Mouse (Mus musculus): ENCODE data around the gene Tbc1d24. TPM values are rescaled to one million over a fixed set of nuclear protein-coding genes. Genes with fewer than 3 reads are reported as not detected.
"Not testable (repeated sequence)": the region's sequence is repeated elsewhere in the genome, so short reads cannot be mapped to it uniquely, and the experiment has no call there.

Gene Tbc1d24
- total RNA-seq, 1 experiment from 2014 or later = 1.0 TPM

- no peak for ATAC-seq (replicated peaks; ENCODE audit: insufficient number of reproducible peaks, low FRiP score, low TSS enrichment, poor library complexity, severe bottlenecking)
Observed at GRCm38 (mm10) chr17:24161466-24161865, 43.9 kb downstream of the Tbc1d24 start.

- no peak for ATAC-seq (replicated peaks; ENCODE audit: insufficient number of reproducible peaks, low FRiP score, low TSS enrichment, poor library complexity, severe bottlenecking)
Observed at GRCm38 (mm10) chr17:24157526-24157925, 47.8 kb downstream of the Tbc1d24 start.

- ATAC-seq (replicated peaks; ENCODE audit: insufficient number of reproducible peaks, low FRiP score, low TSS enrichment, poor library complexity, severe bottlenecking) = no peak
Observed at GRCm38 (mm10) chr17:24157121-24157520, 48.2 kb downstream of the Tbc1d24 start.

- ATAC-seq (replicated peaks; ENCODE audit: insufficient number of reproducible peaks, low FRiP score, low TSS enrichment, poor library complexity, severe bottlenecking) = no peak
Observed at GRCm38 (mm10) chr17:24156394-24156793, 49.0 kb downstream of the Tbc1d24 start.

- ATAC-seq (replicated peaks; ENCODE audit: insufficient number of reproducible peaks, low FRiP score, low TSS enrichment, poor library complexity, severe bottlenecking) = no peak
Observed at GRCm38 (mm10) chr17:24155742-24156141, 49.6 kb downstream of the Tbc1d24 start.

DNA sequence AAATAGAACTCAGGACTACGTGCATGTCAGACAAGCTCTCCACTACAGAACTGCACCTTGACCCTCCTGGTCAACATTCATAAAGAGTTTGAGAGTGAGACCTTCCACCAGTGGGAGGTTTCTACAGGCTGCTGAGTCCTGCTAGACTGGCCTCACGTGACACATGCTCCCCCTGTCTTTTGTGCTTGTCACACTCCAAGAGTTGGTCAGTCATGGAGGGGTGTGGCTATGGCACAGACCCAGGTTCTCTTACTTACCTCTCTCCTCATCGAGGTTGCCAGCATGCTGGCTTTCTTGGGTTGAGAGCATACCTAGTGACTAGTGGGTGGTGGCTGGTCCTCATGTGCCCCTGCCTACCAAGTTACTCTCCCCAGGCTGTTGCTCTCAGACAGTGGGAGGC lies 50.9 kb downstream of the Tbc1d24 start:
- no peak for ATAC-seq (replicated peaks; ENCODE audit: insufficient number of reproducible peaks, low FRiP score, low TSS enrichment, poor library complexity, severe bottlenecking)

DNA sequence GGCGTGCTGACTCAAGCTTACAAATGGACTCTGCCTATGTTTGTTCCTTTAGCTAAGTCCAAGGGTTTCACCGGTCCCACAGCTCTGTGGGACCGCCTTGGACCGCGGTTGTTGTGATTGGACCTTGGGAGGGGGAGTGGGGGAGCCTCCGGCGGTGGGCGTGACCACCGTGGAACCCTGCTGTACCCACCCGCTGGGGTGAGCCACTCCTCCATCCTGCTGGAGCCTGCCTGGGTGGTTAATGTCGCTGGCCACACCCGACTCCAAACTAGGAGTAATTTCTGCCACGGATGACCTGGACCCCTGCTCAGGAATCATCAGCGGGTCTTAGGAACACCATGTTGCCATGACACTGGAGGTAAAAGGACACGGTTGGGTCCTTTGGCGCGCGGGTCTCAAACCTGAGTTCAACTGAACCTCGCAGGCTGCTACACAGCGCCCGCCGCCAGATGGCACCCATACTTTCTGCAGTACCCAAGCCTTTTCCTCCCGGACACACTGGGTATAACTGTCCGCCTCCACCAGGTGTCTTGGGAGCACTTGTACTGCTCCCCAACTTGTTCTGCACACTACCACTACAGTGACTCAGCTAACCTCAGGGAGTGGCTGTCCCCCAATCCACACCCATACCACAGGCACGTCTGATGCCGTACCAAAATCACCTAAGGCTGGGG lies 53.3 kb downstream of the Tbc1d24 start:
- ATAC-seq (replicated peaks; ENCODE audit: insufficient number of reproducible peaks, low FRiP score, low TSS enrichment, poor library complexity, severe bottlenecking) = peak; percentile 92

DNA sequence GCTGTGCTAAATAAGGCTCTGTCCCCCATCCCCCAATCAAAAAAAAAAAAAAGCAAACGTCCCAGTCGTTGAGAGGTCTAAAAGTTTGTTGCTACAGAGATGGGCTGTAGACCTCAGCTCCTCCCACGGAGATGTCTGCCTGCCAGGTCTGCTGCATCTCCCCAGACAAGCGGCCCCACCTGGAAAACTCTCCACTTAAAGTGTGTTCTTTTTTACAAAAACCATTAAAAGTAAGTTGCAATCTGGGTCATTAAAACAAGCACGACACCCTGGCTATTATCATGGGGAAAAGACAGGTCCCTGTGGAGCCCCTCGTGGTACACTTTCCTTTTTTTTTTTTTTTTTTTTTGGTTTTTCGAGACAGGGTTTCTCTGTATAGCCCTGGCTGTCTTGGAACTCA lies 54.0 kb downstream of the Tbc1d24 start:
- no peak for ATAC-seq (replicated peaks; ENCODE audit: insufficient number of reproducible peaks, low FRiP score, low TSS enrichment, poor library complexity, severe bottlenecking)

GRCm38 (mm10) chr17:24150824-24151223 lies 54.5 kb downstream of the Tbc1d24 start, which contains the start of gene Pdpk1:
Pdpk1 (minus strand) TSS chr17:24150924.
- no peak for ATAC-seq (replicated peaks; ENCODE audit: insufficient number of reproducible peaks, low FRiP score, low TSS enrichment, poor library complexity, severe bottlenecking)

DNA sequence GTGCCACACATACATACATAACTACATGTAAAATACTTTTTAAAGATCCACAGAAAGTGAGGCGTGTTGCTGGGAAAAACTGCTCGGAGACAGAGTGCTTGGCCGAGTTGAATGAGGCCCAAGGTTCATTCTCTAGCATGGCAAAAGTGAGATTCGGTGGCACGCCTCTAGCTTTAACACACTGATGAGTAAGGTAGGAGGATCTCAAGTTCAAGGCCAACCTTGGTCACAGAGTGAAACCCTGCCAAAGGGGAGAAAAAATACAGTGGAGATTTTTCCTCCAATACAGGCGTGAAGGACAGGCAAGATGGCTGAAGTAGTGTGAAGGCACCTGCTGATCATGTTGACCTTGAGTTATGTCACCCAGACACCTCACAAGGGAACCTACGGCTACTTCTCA lies 55.9 kb downstream of the Tbc1d24 start:
- ATAC-seq (replicated peaks; ENCODE audit: insufficient number of reproducible peaks, low FRiP score, low TSS enrichment, poor library complexity, severe bottlenecking) = no peak

DNA sequence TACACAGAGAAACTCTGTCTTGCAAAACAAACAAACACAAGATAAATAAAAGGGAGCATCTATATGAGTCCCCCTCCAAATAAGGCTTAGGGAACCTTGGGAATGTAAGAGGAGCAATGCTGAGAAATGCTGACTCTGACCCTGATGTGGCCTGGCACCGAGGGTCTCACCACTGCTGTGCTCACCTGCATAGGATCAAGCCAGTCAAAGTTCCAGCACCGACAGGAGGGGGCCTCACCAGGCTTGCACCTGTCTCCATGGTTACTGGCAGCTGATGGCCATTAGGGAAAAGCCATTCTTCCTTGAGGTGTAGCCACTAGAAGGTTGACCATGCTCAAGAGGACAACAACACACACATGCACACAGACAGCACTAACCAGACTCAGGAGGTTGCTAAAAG lies 62.5 kb downstream of the Tbc1d24 start:
- ATAC-seq (replicated peaks; ENCODE audit: insufficient number of reproducible peaks, low FRiP score, low TSS enrichment, poor library complexity, severe bottlenecking) = no peak

- peak; percentile 92 for ATAC-seq (replicated peaks; ENCODE audit: insufficient number of reproducible peaks, low FRiP score, low TSS enrichment, poor library complexity, severe bottlenecking)
Observed at GRCm38 (mm10) chr17:24141425-24141920, 63.9 kb downstream of the Tbc1d24 start.

DNA sequence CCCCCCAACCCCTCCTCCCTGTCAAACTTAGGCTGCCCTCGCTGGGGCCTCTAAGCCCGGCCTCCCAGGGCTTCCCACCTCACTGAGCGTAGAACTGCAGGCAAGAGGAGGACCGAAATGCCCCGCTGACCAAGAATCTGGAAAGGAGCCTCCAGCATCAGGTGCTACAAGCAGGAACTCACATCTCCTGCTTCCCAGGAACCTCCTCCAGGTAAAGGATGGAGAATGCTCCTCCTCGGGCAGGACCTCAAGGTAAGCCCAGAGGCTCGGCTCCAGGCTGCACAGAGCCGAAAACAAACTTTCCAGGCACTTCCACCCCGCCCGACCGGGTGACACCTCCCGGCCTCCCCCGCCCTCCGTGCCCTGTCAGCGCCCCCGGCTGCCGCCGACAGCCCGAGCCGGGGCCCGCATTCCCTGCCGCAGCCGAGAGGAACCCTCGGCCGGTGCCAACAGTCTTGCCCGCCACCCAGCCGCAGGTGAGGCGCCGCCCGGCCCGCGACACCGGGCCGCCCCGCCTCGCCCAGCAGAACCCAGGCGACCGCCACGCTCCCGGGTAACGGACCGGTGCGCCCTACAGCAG lies 64.4 kb downstream of the Tbc1d24 start:
- ATAC-seq (replicated peaks; ENCODE audit: insufficient number of reproducible peaks, low FRiP score, low TSS enrichment, poor library complexity, severe bottlenecking) = no peak

DNA sequence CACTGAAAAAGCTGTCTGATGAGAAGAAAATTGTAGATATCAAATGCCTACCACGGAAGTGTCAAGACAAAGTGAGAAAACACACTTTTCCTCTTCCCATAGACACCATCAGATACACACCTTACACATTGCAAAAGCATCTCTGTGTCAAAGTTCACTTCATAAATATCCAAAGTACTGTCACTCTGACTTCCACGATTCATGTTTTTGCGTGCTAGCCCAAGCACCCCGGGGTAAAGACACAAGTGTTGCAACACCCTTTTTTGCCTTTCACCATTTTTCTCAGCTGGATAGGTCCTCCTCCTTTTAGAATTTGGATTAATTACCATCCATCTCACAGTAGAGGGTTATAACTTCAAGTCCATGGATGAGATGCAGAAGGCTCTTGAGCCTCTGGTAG lies 65.4 kb downstream of the Tbc1d24 start:
- no peak for ATAC-seq (replicated peaks; ENCODE audit: insufficient number of reproducible peaks, low FRiP score, low TSS enrichment, poor library complexity, severe bottlenecking)

DNA sequence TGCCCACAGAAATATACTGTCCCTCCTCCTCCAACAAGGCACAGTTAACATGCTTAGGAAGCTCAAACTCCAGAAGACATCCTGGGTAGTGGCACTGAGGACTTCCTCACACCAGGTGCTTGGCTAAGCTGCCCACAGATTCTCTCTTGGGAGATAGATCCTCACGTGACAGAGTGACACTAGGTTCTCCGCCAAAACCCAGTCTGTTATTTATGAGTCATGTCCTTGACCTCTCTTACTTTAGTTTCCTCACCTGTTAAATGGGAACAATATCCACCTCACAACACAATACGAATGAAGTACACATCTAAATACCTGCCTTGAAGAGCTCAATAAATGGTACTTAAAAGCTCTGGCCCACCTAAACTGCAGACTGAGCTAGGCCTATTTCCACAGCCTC lies 66.1 kb downstream of the Tbc1d24 start:
- ATAC-seq (replicated peaks; ENCODE audit: insufficient number of reproducible peaks, low FRiP score, low TSS enrichment, poor library complexity, severe bottlenecking) = no peak

DNA sequence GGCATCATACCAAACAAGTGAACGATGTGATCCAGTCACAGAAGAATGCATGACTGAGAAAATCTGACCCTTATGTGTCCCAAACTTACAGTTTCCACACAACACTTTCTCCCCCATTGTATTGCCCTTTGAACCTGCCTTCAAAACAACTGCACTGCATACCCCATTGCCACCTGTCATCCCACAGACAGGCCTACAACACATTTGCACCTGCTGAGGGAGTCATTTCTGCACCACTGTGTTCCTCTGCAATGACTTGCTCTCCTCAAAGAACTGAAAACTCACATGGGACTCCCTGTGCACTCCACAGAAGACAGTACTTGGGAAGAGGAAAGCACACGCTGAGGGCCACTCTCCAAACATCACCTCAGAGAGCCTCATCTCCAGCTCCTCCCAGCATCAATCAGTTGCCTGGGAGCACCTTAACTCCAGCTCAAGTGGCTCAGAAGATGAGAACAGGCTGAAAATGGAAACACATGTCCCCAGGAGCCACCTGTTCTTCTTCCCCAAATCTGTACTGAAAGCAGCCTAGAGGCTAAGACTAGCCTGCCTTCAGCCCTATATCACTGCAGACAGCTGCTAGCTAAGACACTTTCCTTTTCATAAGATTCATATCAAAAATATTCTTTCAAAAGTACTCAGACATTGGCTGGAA lies 68.0 kb downstream of the Tbc1d24 start:
- no peak for ATAC-seq (replicated peaks; ENCODE audit: insufficient number of reproducible peaks, low FRiP score, low TSS enrichment, poor library complexity, severe bottlenecking)

GRCm38 (mm10) chr17:24134062-24134461 lies 71.3 kb downstream of the Tbc1d24 start:
- ATAC-seq (replicated peaks; ENCODE audit: insufficient number of reproducible peaks, low FRiP score, low TSS enrichment, poor library complexity, severe bottlenecking) = no peak

DNA sequence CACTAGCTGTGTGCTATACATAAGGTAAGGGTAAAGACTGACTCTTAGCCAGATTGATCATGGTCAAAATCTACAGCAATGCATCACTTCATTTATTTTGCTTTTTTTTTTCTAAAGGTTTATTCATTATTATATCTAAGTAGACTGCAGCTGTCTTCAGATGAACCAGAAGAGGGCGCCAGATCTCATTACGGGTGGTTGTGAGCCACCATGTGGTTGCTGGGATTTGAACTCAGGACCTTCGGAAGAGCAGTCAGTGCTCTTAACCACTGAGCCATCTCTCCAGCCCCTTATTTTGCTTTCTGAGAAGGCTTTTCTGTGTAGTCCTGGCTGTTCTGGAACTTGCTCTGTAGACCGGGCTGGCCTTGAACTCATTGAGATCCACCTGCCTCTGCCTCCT lies 72.4 kb downstream of the Tbc1d24 start:
- not testable (repeated sequence) for ATAC-seq (replicated peaks; ENCODE audit: insufficient number of reproducible peaks, low FRiP score, low TSS enrichment, poor library complexity, severe bottlenecking)

DNA sequence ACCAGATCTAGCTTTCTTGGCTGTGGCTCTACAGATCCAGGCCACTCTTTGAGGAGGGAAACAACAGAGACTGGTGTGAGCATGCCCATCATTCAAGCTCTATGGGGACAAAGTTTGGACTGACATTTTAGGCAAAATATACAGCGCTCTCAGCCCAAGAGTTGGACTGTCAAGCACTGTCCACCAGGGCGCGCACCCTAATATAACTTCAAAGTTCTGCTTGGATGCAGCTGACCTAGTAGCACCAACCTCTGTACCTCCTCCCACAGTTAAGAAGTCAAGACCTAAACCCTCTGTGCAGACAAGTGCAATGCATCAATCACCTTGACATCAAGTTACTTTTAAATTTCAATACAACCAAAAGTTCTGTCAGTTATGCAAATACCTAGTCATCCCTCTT lies 73.8 kb downstream of the Tbc1d24 start:
- no peak; the same call in 1 of the 2 replicates for ATAC-seq (replicated peaks; ENCODE audit: insufficient number of reproducible peaks, low FRiP score, low TSS enrichment, poor library complexity, severe bottlenecking)

DNA sequence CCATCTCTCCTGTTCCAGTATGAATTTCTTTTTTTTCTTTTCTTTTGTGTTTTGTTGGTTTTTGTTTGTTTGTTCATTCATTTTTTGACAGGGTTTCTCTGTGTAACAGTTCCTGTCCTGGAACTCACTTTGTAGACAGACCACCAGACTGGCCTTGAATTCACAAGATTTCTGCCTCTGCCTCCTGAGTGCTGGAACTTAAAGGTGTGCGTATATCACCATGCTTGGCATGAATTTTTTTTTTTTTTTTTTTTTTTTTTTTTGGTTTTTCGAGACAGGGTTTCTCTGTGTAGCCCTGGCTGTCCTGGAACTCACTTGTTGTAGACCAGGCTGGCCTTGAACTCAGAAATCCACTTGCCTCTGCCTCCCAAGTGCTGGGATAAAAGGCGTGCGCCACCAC lies 76.1 kb downstream of the Tbc1d24 start:
- not testable (repeated sequence) for ATAC-seq (replicated peaks; ENCODE audit: insufficient number of reproducible peaks, low FRiP score, low TSS enrichment, poor library complexity, severe bottlenecking)

Data from monocyte, adult 5-6 weeks (primary cell).